9 mouse cellular contexts compared by ENCODE assay signal in genomic region chr8:111731231-111731977, GRCm38 (mm10). TPM values are rescaled to one million over a fixed set of nuclear protein-coding genes. Genes with fewer than 3 reads are reported as not detected.
DNase-seq lines count a peak whose midpoint lies in the region.
"Had no signal": no experiment of that assay in that cellular context is flagged by ENCODE, and none has a peak within 500 bp of the region (broad histone marks: within the 10 kb centered on the region; RNA-seq: fewer than 3 reads in every experiment).

No protein-coding gene starts in this region.

- peak; percentile 55 to 65 for DNase-seq in cerebellum, adult 18-20 months
- DNase-seq in cerebellum, adult 8-10 months: no peak
- peak; percentile 47 for DNase-seq in NIH3T3 (ENCODE audit: low read depth)
- DNase-seq in gastrocnemius, postnatal 10 days: peak; percentile 22
- peak; percentile 86 for DNase-seq in kidney, adult 9 months
- peak; percentile 57 for DNase-seq in lung, postnatal 25 days (ENCODE audit: low spot score)
- DNase-seq in right cerebral cortex, adult 2 months (ENCODE audit: low spot score in 2 of 2): no peak
- no peak for DNase-seq in left cerebral cortex, adult 9 months (ENCODE audit: low spot score in 2 of 2)

RNA-seq across cellular contexts. Expression of gene Bcar1, which starts 12.2 kb away (rescaled TPM):
- 10 to 100 TPM; 22.3 to 27.1 TPM for total RNA-seq in gastrocnemius, postnatal 10 days (2021)

RNA-seq across cellular contexts. Expression of gene Ctrb1, which starts 40.6 kb away (rescaled TPM):
- total RNA-seq in gastrocnemius, postnatal 10 days (2021): not detected
- total RNA-seq: left cerebral cortex, postnatal 36 days had no signal

Comparison
In these comparisons a context has a peak if more than half of its experiments do, and no peak if none do; other contexts are left out.
1. DNase-seq: peak in cerebellum, adult 18-20 months (2 of 2), NIH3T3 (single experiment), gastrocnemius, postnatal 10 days (single experiment), kidney, adult 9 months (single experiment) and lung, postnatal 25 days (single experiment); none in cerebellum, adult 8-10 months (single experiment), right cerebral cortex, adult 2 months (0 of 2) and left cerebral cortex, adult 9 months (0 of 2).